Mouse (Mus musculus): Measurements from ENCODE around the gene Gm4303.
"Not testable (repeated sequence)": the region's sequence is repeated elsewhere in the genome, so short reads cannot be mapped to it uniquely, and the experiment has no call there.

The Gm4303 gene

GRCm38 (mm10) chr10:100345672-100346071 lies at the start of gene Gm4303:
Gene Gm4303 (plus strand): TSS chr10:100345972.
- not testable (repeated sequence) for DNase-seq (ENCODE audit: low spot score)

- no peak for DNase-seq (ENCODE audit: low spot score)
These were observed 49.7 kb upstream of the Gm4303 start for GRCm38 (mm10) chr10:100296105-100296504.

- DNase-seq (ENCODE audit: low spot score): not testable (repeated sequence)
These were observed 45.7 kb upstream of the Gm4303 start for GRCm38 (mm10) chr10:100300106-100300505.

GRCm38 (mm10) chr10:100335376-100335775 lies 10.4 kb upstream of the Gm4303 start, which contains the start of gene Gm4301:
Gene Gm4301 (plus strand): TSS chr10:100335676.
- not testable (repeated sequence) for DNase-seq (ENCODE audit: low spot score)

GRCm38 (mm10) chr10:100340536-100340935 lies 5.2 kb upstream of the Gm4303 start, which contains the start of gene Gm4302:
Gene Gm4302 (plus strand): TSS chr10:100340836.
- not testable (repeated sequence) for DNase-seq (ENCODE audit: low spot score)

- not testable (repeated sequence) for DNase-seq (ENCODE audit: low spot score)
These were observed 5.0 kb downstream of the Gm4303 start, which contains the start of gene Gm4305 for GRCm38 (mm10) chr10:100350793-100351192. Gene Gm4305 (plus strand): TSS chr10:100351093.

- peak; percentile 0 for DNase-seq (ENCODE audit: low spot score)
These were observed 11.1 kb downstream of the Gm4303 start for GRCm38 (mm10) chr10:100356841-100357240.

- not testable (repeated sequence) for DNase-seq (ENCODE audit: low spot score)
These were observed 15.3 kb downstream of the Gm4303 start, which contains the start of gene Gm4307 for GRCm38 (mm10) chr10:100361038-100361437. Gene Gm4307 (plus strand): TSS chr10:100361338.

- not testable (repeated sequence) for DNase-seq (ENCODE audit: low spot score)
These were observed 36.7 kb downstream of the Gm4303 start, which contains the start of gene Gm4312 for GRCm38 (mm10) chr10:100382460-100382859. Gene Gm4312 (minus strand): TSS chr10:100382560.
